Mouse (Mus musculus): ENCODE results near the gene Zfp846. TPM values are rescaled to one million over a fixed set of nuclear protein-coding genes. Genes with fewer than 3 reads are reported as not detected.

Zfp846 gene
- polyA plus RNA-seq, 1 experiment from 2014 or later = 21.6 TPM

Other genes with a start within 250 kb of the Zfp846 start
- not detected in 2 replicates for gene Olfr18, start 245.2 kb upstream of the Zfp846 start, polyA plus RNA-seq (2014; fragmentation: Nextera tagmentation; extraction: Ambion mirVana)
- gene Zfp560, start 196.1 kb upstream of the Zfp846 start, polyA plus RNA-seq (2014; fragmentation: Nextera tagmentation; extraction: Ambion mirVana) = 31.1 and 33.8 TPM in 2 replicates
- 31.0 and 37.7 TPM in 2 replicates for gene Zfp26, start 121.1 kb upstream of the Zfp846 start, polyA plus RNA-seq (2014; fragmentation: Nextera tagmentation; extraction: Ambion mirVana)
- gene Zfp426, start 88.5 kb upstream of the Zfp846 start, polyA plus RNA-seq (2014; fragmentation: Nextera tagmentation; extraction: Ambion mirVana) = 35.4 and 37.6 TPM in 2 replicates
- gene Zfp266, start 59.9 kb upstream of the Zfp846 start, polyA plus RNA-seq (2014; fragmentation: Nextera tagmentation; extraction: Ambion mirVana) = 137 and 141 TPM in 2 replicates
- 391 and 397 TPM in 2 replicates for gene Ubl5, start 61.6 kb downstream of the Zfp846 start, polyA plus RNA-seq (2014; fragmentation: Nextera tagmentation; extraction: Ambion mirVana)
- 15.3 and 15.8 TPM in 2 replicates for gene Fbxl12, start 63.5 kb downstream of the Zfp846 start, polyA plus RNA-seq (2014; fragmentation: Nextera tagmentation; extraction: Ambion mirVana)
- 68.7 and 71.6 TPM in 2 replicates for gene Pin1, start 70.8 kb downstream of the Zfp846 start, polyA plus RNA-seq (2014; fragmentation: Nextera tagmentation; extraction: Ambion mirVana)
- 76.1 and 88.4 TPM in 2 replicates for gene Olfm2, start 165.1 kb downstream of the Zfp846 start, polyA plus RNA-seq (2014; fragmentation: Nextera tagmentation; extraction: Ambion mirVana)
- 0.21 and 0.32 TPM in 2 replicates for gene Col5a3, start 233.8 kb downstream of the Zfp846 start, polyA plus RNA-seq (2014; fragmentation: Nextera tagmentation; extraction: Ambion mirVana)
- not detected in 2 replicates for gene Rdh8, start 237.2 kb downstream of the Zfp846 start, polyA plus RNA-seq (2014; fragmentation: Nextera tagmentation; extraction: Ambion mirVana)

Measured in neural tube, embryonic 11.5 days (tissue).